Mouse (Mus musculus): ENCODE data around the gene Cntnap2.

DNA sequence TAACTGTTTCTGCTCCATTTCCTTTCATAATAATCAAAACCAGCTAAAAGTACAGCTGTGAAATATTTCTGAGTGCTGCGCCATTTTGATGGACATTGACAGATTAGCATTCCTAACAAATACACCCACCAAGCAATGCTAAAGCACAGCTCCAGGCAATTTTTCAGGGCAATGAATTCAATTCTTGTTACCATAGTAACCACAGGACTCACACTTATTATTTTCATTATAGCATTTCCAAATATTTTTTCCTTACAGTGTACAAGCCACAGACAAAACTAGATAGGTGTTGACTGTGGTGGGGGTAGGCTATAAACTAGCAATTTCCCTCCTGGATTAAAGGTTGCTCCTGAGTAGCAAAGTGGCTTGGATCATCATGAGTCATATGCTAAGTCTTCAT lies 2284.1 kb downstream of the Cntnap2 start:
- TF ChIP-seq POLR2A (IDR thresholded peaks at IDR 0.05; ENCODE audit: borderline replicate concordance, low read depth, low read length) (no peak), CTCF (IDR thresholded peaks at IDR 0.05; ENCODE audit: low read depth, low read length) (no peak)
